Mouse (Mus musculus) myocyte (in vitro differentiated cells): ENCODE data around the gene Nhs.

ENCODE experiments used
- CEBPB ChIP-seq: IDR thresholded peaks from 2 replicates; pipeline ENCODE4 v1.6.1; 2011; ENCODE audit warnings: mild to moderate bottlenecking, moderate library complexity; ENCODE audit not compliant: poor library complexity, insufficient read depth, severe bottlenecking
- E2F4 ChIP-seq: IDR thresholded peaks from one replicate; pipeline ENCODE4 v1.6.1; 2011; ENCODE audit warnings: mild to moderate bottlenecking, control low read depth, moderate library complexity; ENCODE audit not compliant: insufficient read depth
- MAX ChIP-seq: IDR thresholded peaks from one replicate; pipeline ENCODE4 v1.6.1; 2011; ENCODE audit warnings: low read depth, mild to moderate bottlenecking, control low read depth
- MYOG ChIP-seq, 3 experiments: IDR thresholded peaks; one replicate each; pipeline ENCODE4 v1.6.1; 2011; ENCODE audit warnings: control low read depth in 2 of 3, low read depth in 2 of 3, mild to moderate bottlenecking in 2 of 3; ENCODE audit not compliant: insufficient read length in 2 of 3, control insufficient read depth in 1 of 3, insufficient read depth in 1 of 3
- POLR2A ChIP-seq: IDR thresholded peaks from one replicate; pipeline ENCODE4 v1.6.1; 2011; ENCODE audit warnings: low read depth, mild to moderate bottlenecking, control low read depth, moderate library complexity; ENCODE audit not compliant: insufficient read length
- POLR2AphosphoS2 ChIP-seq: IDR thresholded peaks from one replicate; pipeline ENCODE4 v1.6.1; 2011; ENCODE audit warnings: low read depth, control low read depth; ENCODE audit not compliant: insufficient read length
- SRF ChIP-seq: IDR thresholded peaks from one replicate; pipeline ENCODE4 v1.6.1; 2011; ENCODE audit warnings: low read depth; ENCODE audit not compliant: control insufficient read depth, insufficient read length
- TCF12 ChIP-seq: IDR thresholded peaks from one replicate; pipeline ENCODE4 v1.6.1; 2011; ENCODE audit warnings: mild to moderate bottlenecking, control low read depth; ENCODE audit not compliant: poor library complexity, insufficient read depth, severe bottlenecking
- TCF3 ChIP-seq: IDR thresholded peaks from one replicate; pipeline ENCODE4 v1.6.1; 2011; ENCODE audit warnings: low read depth, control low read depth; ENCODE audit not compliant: insufficient read length
- USF1 ChIP-seq: IDR thresholded peaks from one replicate; pipeline ENCODE4 v1.6.1; 2011; ENCODE audit warnings: low read depth, mild to moderate bottlenecking, control low read depth, moderate library complexity

GRCm38 (mm10) chrX:161962855-161963254 lies 196.7 kb downstream of the Nhs start:
- TF ChIP-seq POLR2A: no peak
- TF ChIP-seq MYOG (IDR thresholded peaks at IDR 0.05; ENCODE audit: control insufficient read depth in 1 of 3, insufficient read depth in 1 of 3, insufficient read length in 2 of 3, low read depth in 2 of 3): no peak
- TF ChIP-seq E2F4: no peak
- TF ChIP-seq CEBPB: no peak
- no peak for TF ChIP-seq TCF12
- TF ChIP-seq USF1: no peak
- TF ChIP-seq SRF: no peak
- no peak for TF ChIP-seq TCF3
- TF ChIP-seq MAX: no peak
- no peak for TF ChIP-seq POLR2AphosphoS2
